Mouse (Mus musculus) intestine, postnatal 0 days (tissue): ENCODE data around the gene Socs4. TPM values are rescaled to one million over a fixed set of nuclear protein-coding genes. Genes with fewer than 3 reads are reported as not detected.
"Not testable (repeated sequence)": the region's sequence is repeated elsewhere in the genome, so short reads cannot be mapped to it uniquely, and the experiment has no call there.

ENCODE experiments used
- ATAC-seq: fragments of 200-750 bp; cut with Nextera tagmentation; 2 replicates; pipeline ENCODE4 v1.8.0; 2017; ENCODE audit warnings: mild to moderate bottlenecking, moderate TSS enrichment, moderate library complexity
- H3K27ac ChIP-seq: fragments of 300-500 bp; sonication (generic); 2 replicates; pipeline ENCODE4 v1.5.1; 2014; ENCODE audit warnings: mild to moderate bottlenecking, low read depth, low read length, moderate library complexity
- H3K27me3 ChIP-seq: fragments of 300-500 bp; sonication (generic); replicated peaks from 2 replicates; pipeline ENCODE4 v1.6.1; 2014; ENCODE audit warnings: low read length, mixed read lengths; ENCODE audit not compliant: control insufficient read depth, insufficient read depth
- H3K36me3 ChIP-seq: fragments of 300-500 bp; sonication (generic); 2 replicates; pipeline ENCODE4 v1.6.1; 2014; ENCODE audit warnings: mild to moderate bottlenecking, moderate library complexity; ENCODE audit not compliant: control insufficient read depth, insufficient read depth
- H3K4me1 ChIP-seq: fragments of 300-500 bp; sonication (generic); replicated peaks from 2 replicates; pipeline ENCODE4 v1.6.1; 2014; ENCODE audit warnings: antibody characterized with exemption, low read length, mixed read lengths; ENCODE audit not compliant: control insufficient read depth, insufficient read depth
- H3K4me2 ChIP-seq: fragments of 300-500 bp; sonication (generic); replicated peaks from 2 replicates; pipeline ENCODE4 v1.6.1; 2014; ENCODE audit warnings: low read depth, mild to moderate bottlenecking, moderate library complexity
- H3K4me3 ChIP-seq: fragments of 300-500 bp; sonication (generic); 2 replicates; pipeline ENCODE4 v1.5.1; 2014; ENCODE audit warnings: low read depth, low read length
- H3K9ac ChIP-seq: fragments of 300-500 bp; sonication (generic); 2 replicates; pipeline ENCODE4 v1.6.1; 2014; ENCODE audit warnings: mild to moderate bottlenecking, low read depth, low read length
- H3K9me3 ChIP-seq: fragments of 300-500 bp; sonication (generic); 2 replicates; pipeline ENCODE4 v1.6.1; 2016; ENCODE audit warnings: mixed run types; ENCODE audit not compliant: control insufficient read depth
- CTCF ChIP-seq: sonication (generic); IDR thresholded peaks from 2 replicates; pipeline ENCODE4 v1.5.1; 2016; ENCODE audit warnings: low read depth, mild to moderate bottlenecking, control low read depth, antibody characterized with exemption, moderate library complexity
- WGBS: fragments of 180-500 bp; shearing (Covaris S2); extraction: QIAGEN DNeasy Blood & Tissue Kit; methylation state at CpG from one replicate; pipeline ENCODE4 v1.1.7; 2014; 5-methylcytosine and 5-hydroxymethylcytosine counted together
- polyA plus RNA-seq: library from polyadenylated mRNA; unstranded; fragments of >200 nt; fragmentation: Nextera tagmentation; extraction: Ambion mirVana; gene quantifications from 2 replicates; pipeline ENCODE4 v1.2.1, GENCODE M21; 2015

The Socs4 gene
- polyA plus RNA-seq, 1 experiment from 2014 or later = 4.3 TPM

GRCm38 (mm10) chr14:47307669-47308068, 30.9 kb downstream of the Socs4 start:
- no peak for TF ChIP-seq CTCF
- peak; percentile 55; the same call in 1 of the 2 replicates for ATAC-seq
- Histone ChIP-seq H3K27me3 (no peaks in the 10 kb centered on the region), H3K4me1 (peaks cover 8% of the 10 kb centered on the region; the same call in 1 of the 2 replicates), H3K4me2 (no peak overlapping the region), H3K4me3 (no peak overlapping the region), H3K27ac (no peak overlapping the region), H3K36me3 (peaks cover 23% of the 10 kb centered on the region), H3K9ac (no peak overlapping the region), H3K9me3 (no peaks in the 10 kb centered on the region)
- 57% methylated on average over 3 of the region's 3 CpGs for WGBS

DNA sequence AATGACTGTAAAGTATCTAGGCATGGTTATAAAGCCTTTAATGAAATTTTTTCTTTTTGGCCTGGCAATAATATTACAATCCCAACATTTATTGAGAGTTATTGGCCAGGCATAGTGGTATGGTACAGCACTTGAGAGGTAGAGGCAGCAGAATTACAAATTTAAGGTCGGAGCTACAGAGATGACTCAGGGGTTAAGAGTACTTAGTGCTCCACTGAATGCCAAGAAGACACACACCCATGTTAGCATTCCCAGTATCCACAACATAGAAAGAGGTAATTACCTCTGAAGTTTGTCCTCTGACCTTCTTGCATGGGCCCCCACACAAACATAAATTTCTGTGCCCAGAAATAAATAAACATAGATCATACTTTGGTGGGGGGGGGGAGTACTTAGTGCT, 32.3 kb downstream of the Socs4 start:
- 0 out of 2 replicates have a peak, but pooled peaks have one; percentile 12 for ATAC-seq
- H3K9me3 ChIP-seq = no peaks in the 10 kb centered on the region
- no peak for TF ChIP-seq CTCF

GRCm38 (mm10) chr14:47310342-47311181, 33.8 kb downstream of the Socs4 start:
- Histone ChIP-seq H3K4me3 (no peak overlapping the region), H3K36me3 (peaks cover 41% of the 10 kb centered on the region), H3K9me3 (no peaks in the 10 kb centered on the region), H3K9ac (no peak overlapping the region), H3K27me3 (no peaks in the 10 kb centered on the region), H3K4me1 (peaks cover 3% of the 10 kb centered on the region; the same call in 1 of the 2 replicates), H3K4me2 (no peak overlapping the region), H3K27ac (peak overlapping the region; percentile 22; the same call in 1 of the 2 replicates)
- WGBS = 96% methylated on average over 18 of the region's 18 CpGs
- TF ChIP-seq CTCF = no peak
- no peak for ATAC-seq

More for the DNA sequence above, 32.3 kb downstream of the Socs4 start:
- no peaks in the 10 kb centered on the region for H3K27me3 ChIP-seq
- peaks cover 6% of the 10 kb centered on the region; the same call in 1 of the 2 replicates for H3K4me1 ChIP-seq
- 70% methylated on average over 1 of the region's 1 CpGs for WGBS
- H3K9ac ChIP-seq = no peak overlapping the region
- H3K36me3 ChIP-seq = peaks cover 34% of the 10 kb centered on the region
- H3K4me3 ChIP-seq = no peak overlapping the region
- H3K4me2 ChIP-seq = no peak overlapping the region
- peak overlapping the region; percentile 46; the same call in 1 of the 2 replicates for H3K27ac ChIP-seq

GRCm38 (mm10) chr14:47319362-47319761, 42.6 kb downstream of the Socs4 start:
- Histone ChIP-seq H3K9ac (no peak overlapping the region), H3K36me3 (peaks cover 26% of the 10 kb centered on the region), H3K4me2 (no peak overlapping the region), H3K27ac (no peak overlapping the region; the same call in 1 of the 2 replicates), H3K4me3 (no peak overlapping the region), H3K9me3 (no peaks in the 10 kb centered on the region), H3K4me1 (no peaks in the 10 kb centered on the region), H3K27me3 (no peaks in the 10 kb centered on the region)
- 0 out of 2 replicates have a peak, but pooled peaks have one; percentile 39 for ATAC-seq
- no peak for TF ChIP-seq CTCF
- WGBS = 61% methylated on average over 5 of the region's 5 CpGs

GRCm38 (mm10) chr14:47321581-47321980, 44.9 kb downstream of the Socs4 start:
- not testable (repeated sequence) for H3K4me2 ChIP-seq

GRCm38 (mm10) chr14:47325965-47326761, 49.4 kb downstream of the Socs4 start:
- Histone ChIP-seq H3K27me3 (no peaks in the 10 kb centered on the region), H3K27ac (no peak overlapping the region), H3K4me2 (no peak overlapping the region), H3K4me3 (no peak overlapping the region), H3K4me1 (no peaks in the 10 kb centered on the region), H3K9ac (no peak overlapping the region), H3K9me3 (no peaks in the 10 kb centered on the region), H3K36me3 (peaks cover 6% of the 10 kb centered on the region; the same call in 1 of the 2 replicates)
- WGBS = 83% methylated on average over 9 of the region's 9 CpGs
- TF ChIP-seq CTCF = no peak
- no peak for ATAC-seq

More at GRCm38 (mm10) chr14:47321581-47321980, 44.9 kb downstream of the Socs4 start:
- 90% methylated on average over 6 of the region's 8 CpGs for whole genome bisulfite sequencing
- ATAC-seq, H3K9me3 ChIP-seq, H3K9ac ChIP-seq, H3K4me1 ChIP-seq, H3K27me3 ChIP-seq, H3K4me3 ChIP-seq, H3K27ac ChIP-seq: not testable (repeated sequence)
- peaks cover 20% of the 10 kb centered on the region for H3K36me3 ChIP-seq
